Mouse (Mus musculus) heart, postnatal 0 days (tissue): Measurements from ENCODE around the gene Gpc5. TPM values are rescaled to one million over a fixed set of nuclear protein-coding genes. Genes with fewer than 3 reads are reported as not detected.

Source experiments
- ATAC-seq: fragments of 200-750 bp; cut with Nextera tagmentation; 2 replicates; pipeline ENCODE4 v1.8.0; 2017; ENCODE audit warnings: low read depth, moderate number of reproducible peaks, moderate library complexity; ENCODE audit not compliant: insufficient read depth
- DNase-seq: peaks from one replicate; pipeline ENCODE4 v3.0.0-alpha.2; 2016; ENCODE audit warnings: low spot score
- H3K27ac ChIP-seq: fragments of 300-500 bp; sonication (generic); 2 replicates; pipeline ENCODE4 v1.5.1; 2014; ENCODE audit warnings: low read depth, mild to moderate bottlenecking
- H3K27me3 ChIP-seq: fragments of 300-500 bp; sonication (generic); 2 replicates; pipeline ENCODE4 v1.6.1; 2014; ENCODE audit warnings: low read length, mixed read lengths; ENCODE audit not compliant: control insufficient read depth, insufficient read depth
- H3K36me3 ChIP-seq: fragments of 300-500 bp; sonication (generic); replicated peaks from 2 replicates; pipeline ENCODE4 v1.6.1; 2014; ENCODE audit warnings: low read length, mixed read lengths; ENCODE audit not compliant: control insufficient read depth, insufficient read depth
- H3K4me1 ChIP-seq: fragments of 300-500 bp; sonication (generic); 2 replicates; pipeline ENCODE4 v1.6.1; 2014; ENCODE audit warnings: antibody characterized with exemption; ENCODE audit not compliant: control insufficient read depth, insufficient read depth
- H3K4me2 ChIP-seq: fragments of 300-500 bp; sonication (generic); 2 replicates; pipeline ENCODE4 v1.6.1; 2014; ENCODE audit warnings: low read depth, mild to moderate bottlenecking, low read length, moderate library complexity
- H3K4me3 ChIP-seq: fragments of 300-500 bp; sonication (generic); 2 replicates; pipeline ENCODE4 v1.5.1; 2014; ENCODE audit warnings: low read depth, low read length
- H3K9ac ChIP-seq: fragments of 300-500 bp; sonication (generic); replicated peaks from 2 replicates; pipeline ENCODE4 v1.6.1; 2014; ENCODE audit warnings: low read depth, low read length, mixed read lengths
- H3K9me3 ChIP-seq: fragments of 300-500 bp; sonication (generic); replicated peaks from 2 replicates; pipeline ENCODE4 v1.6.1; 2016; ENCODE audit warnings: low read length; ENCODE audit not compliant: control insufficient read depth
- CTCF ChIP-seq: IDR thresholded peaks from 2 replicates; pipeline ENCODE4 v1.5.1; 2016; ENCODE audit warnings: antibody characterized with exemption, control low read depth, low read depth
- EP300 ChIP-seq: IDR thresholded peaks from 2 replicates; pipeline ENCODE4 v1.6.1; 2016; ENCODE audit warnings: antibody characterized with exemption, low read depth
- WGBS: fragments of 180-500 bp; shearing (Covaris S2); extraction: QIAGEN DNeasy Blood & Tissue Kit; methylation state at CpG from one replicate; pipeline ENCODE4 v1.1.7; 2014; 5-methylcytosine and 5-hydroxymethylcytosine counted together
- polyA plus RNA-seq: library from polyadenylated mRNA; unstranded; fragments of >200 nt; fragmentation: Nextera tagmentation; extraction: Ambion mirVana; gene quantifications from 2 replicates; pipeline ENCODE4 v1.2.1, GENCODE M21; 2015
- total RNA-seq: library from RNA; depleted of rRNA; stranded (reverse); fragments of >200 nt; gene quantifications from 2 replicates; pipeline ENCODE4 v1.2.3, GENCODE M21; 2014; ENCODE audit warnings: low replicate concordance

Gene Gpc5
- total and polyA plus RNA-seq, 2 experiments from 2014 or later = not detected

DNA sequence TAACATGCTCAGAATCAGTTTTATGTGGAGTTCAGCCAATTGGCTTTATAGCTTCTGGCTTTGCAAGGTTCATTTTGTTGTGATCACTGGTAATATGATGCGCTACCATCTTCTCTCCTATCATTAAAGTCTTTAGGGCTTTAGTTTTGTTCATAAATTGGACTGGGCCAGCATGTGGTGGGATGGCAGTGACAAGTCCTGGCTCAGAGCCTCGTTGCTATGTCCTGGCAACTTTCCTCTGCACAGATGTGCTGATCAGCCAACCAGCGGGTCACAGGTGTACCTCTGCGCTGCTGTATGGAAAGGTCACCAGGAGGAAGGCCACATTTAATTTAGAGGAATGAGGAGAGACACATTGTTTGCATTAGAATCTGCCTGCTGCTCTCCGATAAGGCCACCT is 1077.1 kb downstream of the Gpc5 start:
- Histone ChIP-seq H3K36me3 (no peaks in the 10 kb centered on the region), H3K27ac (no peak overlapping the region), H3K27me3 (no peaks in the 10 kb centered on the region), H3K9ac (no peak overlapping the region), H3K4me2 (no peak overlapping the region), H3K4me3 (no peak overlapping the region), H3K4me1 (no peaks in the 10 kb centered on the region), H3K9me3 (no peaks in the 10 kb centered on the region)
- 78% methylated on average over 5 of the region's 5 CpGs for WGBS
- DNase-seq (no peak), ATAC-seq (no peak)
- no peak for TF ChIP-seq EP300
- TF ChIP-seq CTCF = no peak

DNA sequence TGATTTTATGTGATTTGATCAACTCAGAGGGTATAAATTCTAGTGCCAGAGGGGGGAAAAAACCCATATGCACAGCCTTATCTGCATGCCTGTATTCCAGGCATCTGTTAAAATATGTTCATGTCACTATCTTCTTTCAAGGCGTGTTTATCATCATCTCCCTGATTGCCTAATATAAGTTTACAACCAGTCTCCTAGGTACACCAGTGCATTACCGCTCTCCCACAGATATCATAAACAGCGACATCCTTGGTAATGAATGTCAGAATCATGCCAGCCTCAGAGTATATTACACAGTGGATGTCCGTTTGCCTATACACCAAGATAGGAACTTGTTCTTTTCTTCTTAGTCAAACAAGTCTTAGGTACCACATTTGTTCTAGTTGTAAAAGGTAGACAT is 1095.0 kb downstream of the Gpc5 start:
- Histone ChIP-seq H3K27ac (no peak overlapping the region), H3K4me1 (no peaks in the 10 kb centered on the region), H3K36me3 (no peaks in the 10 kb centered on the region), H3K9ac (no peak overlapping the region), H3K9me3 (no peaks in the 10 kb centered on the region), H3K4me3 (no peak overlapping the region), H3K4me2 (no peak overlapping the region), H3K27me3 (no peaks in the 10 kb centered on the region)
- ATAC-seq (no peak), DNase-seq (no peak)
- 73% methylated on average over 4 of the region's 4 CpGs for WGBS
- TF ChIP-seq CTCF = no peak
- TF ChIP-seq EP300 = no peak

DNA sequence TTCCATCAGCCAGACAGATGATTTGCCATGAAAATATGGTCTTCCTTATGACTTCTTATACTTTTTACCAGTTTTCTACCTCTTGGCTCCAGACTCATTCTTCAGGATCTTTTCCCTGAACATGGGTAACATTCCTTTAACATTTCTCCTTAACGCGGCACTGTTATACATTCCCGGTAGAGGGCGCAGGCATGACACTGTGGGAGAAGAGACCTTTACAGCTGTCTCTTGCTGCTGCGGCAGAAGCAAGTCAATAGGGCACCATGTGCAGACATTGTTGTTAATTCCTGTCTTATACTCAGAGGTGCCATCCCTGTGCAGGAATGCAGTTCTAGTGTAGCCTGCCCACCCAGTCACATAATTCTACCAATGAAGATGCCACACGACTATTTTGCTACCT is 1115.0 kb downstream of the Gpc5 start:
- ATAC-seq (no peak), DNase-seq (no peak)
- Histone ChIP-seq H3K4me2 (no peak overlapping the region), H3K9me3 (no peaks in the 10 kb centered on the region), H3K27ac (no peak overlapping the region), H3K9ac (no peak overlapping the region), H3K27me3 (no peaks in the 10 kb centered on the region), H3K4me1 (no peaks in the 10 kb centered on the region), H3K4me3 (no peak overlapping the region), H3K36me3 (no peaks in the 10 kb centered on the region)
- WGBS = 21% methylated on average over 6 of the region's 6 CpGs
- TF ChIP-seq EP300 = no peak
- peak; percentile 63 for TF ChIP-seq CTCF

DNA sequence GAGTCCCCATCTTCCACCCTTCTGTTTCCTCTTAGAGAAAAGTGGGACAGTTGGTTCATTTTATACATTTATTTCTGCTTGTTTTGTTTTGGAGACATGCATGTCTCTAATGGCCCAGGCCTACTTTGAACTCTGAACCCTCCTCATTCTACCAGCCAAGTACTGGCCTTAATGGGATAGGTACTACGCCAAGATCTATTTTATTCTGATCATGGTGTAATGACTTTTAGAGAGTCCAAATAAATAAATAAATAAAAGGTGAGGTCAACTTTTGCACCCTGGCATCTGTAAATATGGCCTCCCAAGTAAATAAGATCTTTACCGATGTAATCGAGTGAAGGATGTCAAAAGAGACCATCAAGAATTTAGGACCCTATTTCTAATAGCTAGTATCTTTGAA is 1116.6 kb downstream of the Gpc5 start:
- no peak for TF ChIP-seq EP300
- no peak for TF ChIP-seq CTCF
- 89% methylated on average over 3 of the region's 3 CpGs for WGBS
- H3K27ac ChIP-seq = no peak overlapping the region
- no peak overlapping the region for H3K4me2 ChIP-seq
- H3K27me3 ChIP-seq = no peaks in the 10 kb centered on the region
- H3K9ac ChIP-seq = no peak overlapping the region
- no peaks in the 10 kb centered on the region for H3K9me3 ChIP-seq
- H3K4me3 ChIP-seq = no peak overlapping the region
- H3K4me1 ChIP-seq = no peaks in the 10 kb centered on the region
- no peaks in the 10 kb centered on the region for H3K36me3 ChIP-seq
- DNase-seq = no peak
- no peak for ATAC-seq

DNA sequence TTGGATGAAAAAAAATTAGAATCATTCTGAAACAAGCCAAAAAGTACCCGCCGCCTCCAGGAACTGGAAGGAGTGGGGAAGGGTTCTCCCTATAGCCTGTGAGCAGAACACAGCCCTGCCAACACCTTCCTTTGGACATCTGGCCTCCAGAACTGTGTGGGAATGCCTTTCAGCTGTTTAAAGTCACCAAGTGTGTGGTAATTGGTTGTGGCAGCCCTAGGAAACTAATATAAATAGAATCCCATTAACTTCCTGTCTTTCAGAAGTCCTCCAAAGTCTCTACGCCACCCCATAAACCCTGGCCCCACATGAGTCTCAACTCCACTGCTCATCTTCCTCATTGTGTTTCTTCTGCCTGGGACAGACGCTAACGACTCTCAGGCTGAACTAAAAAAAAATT is 1117.0 kb downstream of the Gpc5 start:
- Histone ChIP-seq H3K4me1 (no peaks in the 10 kb centered on the region), H3K9ac (no peak overlapping the region), H3K9me3 (no peaks in the 10 kb centered on the region), H3K4me3 (no peak overlapping the region), H3K27me3 (no peaks in the 10 kb centered on the region), H3K27ac (no peak overlapping the region), H3K36me3 (no peaks in the 10 kb centered on the region), H3K4me2 (no peak overlapping the region)
- TF ChIP-seq EP300 (no peak), CTCF (no peak)
- 76% methylated on average over 5 of the region's 5 CpGs for WGBS
- ATAC-seq (no peak), DNase-seq (no peak)

DNA sequence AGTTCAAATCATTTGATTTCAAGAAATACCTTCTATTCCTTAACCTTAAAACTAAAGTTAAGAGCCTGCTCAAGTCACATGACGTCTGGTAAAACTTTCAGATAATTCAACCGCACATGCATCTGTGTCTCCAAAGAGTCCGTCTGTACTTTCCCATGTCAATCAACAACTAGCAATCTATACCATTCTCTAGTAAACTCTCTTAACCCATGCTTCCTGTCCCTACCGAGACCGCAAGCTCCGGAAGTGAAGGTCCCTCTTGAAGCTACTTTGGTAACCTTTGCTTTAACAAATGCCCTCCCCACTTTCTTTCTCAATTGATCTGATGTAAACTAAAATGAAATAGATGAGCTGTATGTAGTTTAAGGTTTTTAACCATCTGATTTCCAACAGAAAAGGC is 1118.3 kb downstream of the Gpc5 start:
- no peak overlapping the region for H3K9ac ChIP-seq
- H3K27me3 ChIP-seq = no peaks in the 10 kb centered on the region
- no peaks in the 10 kb centered on the region for H3K9me3 ChIP-seq
- H3K4me2 ChIP-seq = no peak overlapping the region
- TF ChIP-seq CTCF = no peak
- no peak for TF ChIP-seq EP300
- H3K36me3 ChIP-seq = no peaks in the 10 kb centered on the region
- no peaks in the 10 kb centered on the region for H3K4me1 ChIP-seq
- no peak overlapping the region for H3K4me3 ChIP-seq
- H3K27ac ChIP-seq = no peak overlapping the region
- DNase-seq (no peak), ATAC-seq (no peak)
- 74% methylated on average over 6 of the region's 6 CpGs for WGBS
